Mouse (Mus musculus) CH12.LX (cell line): ENCODE measurements around the gene Net1.

Source experiments
- BHLHE40 ChIP-seq: IDR thresholded peaks from 2 replicates; pipeline ENCODE4 v1.6.1; 2011; ENCODE audit warnings: mild to moderate bottlenecking, low read depth, low read length, improper control_type of control experiment
- CTCF ChIP-seq, 2 experiments: IDR thresholded peaks in 1 of 2; conservative IDR thresholded peaks in 1 of 2; 2 replicates each; pipeline ENCODE4 v1.5.1; 2011 to 2012; ENCODE audit warnings: low read depth in 2 of 2, low read length in 2 of 2, improper control_type of control experiment in 1 of 2, inconsistent platforms in 1 of 2, mild to moderate bottlenecking in 1 of 2, moderate library complexity in 1 of 2
- EP300 ChIP-seq: IDR thresholded peaks from 2 replicates; pipeline ENCODE4 v1.6.1; 2011; ENCODE audit warnings: low read length, improper control_type of control experiment
- HCFC1 ChIP-seq: IDR thresholded peaks from 2 replicates; pipeline ENCODE4 v1.6.1; 2012; ENCODE audit warnings: low read depth, mild to moderate bottlenecking, inconsistent platforms, low read length, improper control_type of control experiment
- KAT2A ChIP-seq: IDR thresholded peaks from 2 replicates; pipeline ENCODE4 v1.6.1; 2012; ENCODE audit warnings: low read length, improper control_type of control experiment, inconsistent platforms; ENCODE audit not compliant: insufficient replicate concordance
- MAX ChIP-seq: IDR thresholded peaks from 2 replicates; pipeline ENCODE4 v1.6.1; 2011; ENCODE audit warnings: low read length, improper control_type of control experiment
- POLR2A ChIP-seq: IDR thresholded peaks from 2 replicates; pipeline ENCODE4 v1.6.1; 2011; ENCODE audit warnings: low read depth, mild to moderate bottlenecking, improper control_type of control experiment, low read length
- USF1 ChIP-seq: IDR thresholded peaks from 2 replicates; pipeline ENCODE4 v1.6.1; 2014; ENCODE audit warnings: low read depth, mild to moderate bottlenecking, inconsistent platforms, low read length, improper control_type of control experiment
- ZNF384 ChIP-seq: IDR thresholded peaks from 2 replicates; pipeline ENCODE4 v1.6.1; 2012; ENCODE audit warnings: low read depth, low read length, improper control_type of control experiment, inconsistent platforms

- TF ChIP-seq KAT2A (no peak), EP300 (no peak), MAX (no peak), HCFC1 (no peak), CTCF (conservative IDR thresholded peaks at IDR 0.05 in 1 of 2, IDR thresholded peaks at IDR 0.05 in 1 of 2; ENCODE audit: low read depth in 2 of 2, low read length in 2 of 2) (no peak), BHLHE40 (no peak), USF1 (no peak), POLR2A (no peak), ZNF384 (no peak)
These were observed 52.2 kb downstream of the Net1 start for GRCm38 (mm10) chr13:3865648-3866354.
